Mouse (Mus musculus) cerebellum, adult 2 months (tissue): ENCODE results near the gene Secisbp2. TPM values are rescaled to one million over a fixed set of nuclear protein-coding genes. Genes with fewer than 3 reads are reported as not detected.

ENCODE experiments used
- DNase-seq, 2 experiments: peaks; one replicate each; pipeline ENCODE4 v3.0.0; 2021
- H3K27ac ChIP-seq: fragments of 200-500 bp; 2 replicates; pipeline ENCODE4 v1.5.1; 2012; ENCODE audit warnings: low read length, control low read depth, inconsistent platforms; ENCODE audit not compliant: insufficient read depth
- H3K27me3 ChIP-seq: fragments of 200-500 bp; 2 replicates; pipeline ENCODE4 v1.6.1; 2012; ENCODE audit warnings: inconsistent platforms, mild to moderate bottlenecking, low read length, moderate library complexity; ENCODE audit not compliant: control insufficient read depth, insufficient read depth
- H3K4me1 ChIP-seq: fragments of 200-500 bp; 2 replicates; pipeline ENCODE4 v1.6.1; 2011; ENCODE audit warnings: low read length; ENCODE audit not compliant: control insufficient read depth, insufficient read depth
- H3K4me3 ChIP-seq: fragments of 200-500 bp; replicated peaks from 2 replicates; pipeline ENCODE3; 2011; ENCODE audit warnings: mild to moderate bottlenecking, low read depth, low read length, control low read depth; ENCODE audit not compliant: insufficient read depth
- CTCF ChIP-seq: fragments of 200-500 bp; IDR thresholded peaks from 2 replicates; pipeline ENCODE4 v1.5.1; 2011; ENCODE audit warnings: low read depth, mild to moderate bottlenecking, control low read depth, low read length, moderate library complexity, borderline replicate concordance; ENCODE audit not compliant: insufficient read depth
- POLR2A ChIP-seq: fragments of 200-500 bp; IDR thresholded peaks from 2 replicates; pipeline ENCODE4 v1.6.1; 2011; ENCODE audit warnings: low read length, control low read depth, borderline replicate concordance; ENCODE audit not compliant: insufficient read depth
- WGBS: fragments of 180-500 bp; shearing (Covaris S2); methylation state at CpG from one replicate; pipeline ENCODE4 v1.1.7; 2018; 5-methylcytosine and 5-hydroxymethylcytosine counted together
- polyA plus RNA-seq: library from polyadenylated mRNA; depleted of rRNA; stranded (reverse); fragments of >200 nt; gene quantifications from 2 replicates; pipeline ENCODE4 v1.2.3, GENCODE M21; 2012

Secisbp2 gene
- polyA plus RNA-seq, 1 experiment = 29.8 TPM

DNA sequence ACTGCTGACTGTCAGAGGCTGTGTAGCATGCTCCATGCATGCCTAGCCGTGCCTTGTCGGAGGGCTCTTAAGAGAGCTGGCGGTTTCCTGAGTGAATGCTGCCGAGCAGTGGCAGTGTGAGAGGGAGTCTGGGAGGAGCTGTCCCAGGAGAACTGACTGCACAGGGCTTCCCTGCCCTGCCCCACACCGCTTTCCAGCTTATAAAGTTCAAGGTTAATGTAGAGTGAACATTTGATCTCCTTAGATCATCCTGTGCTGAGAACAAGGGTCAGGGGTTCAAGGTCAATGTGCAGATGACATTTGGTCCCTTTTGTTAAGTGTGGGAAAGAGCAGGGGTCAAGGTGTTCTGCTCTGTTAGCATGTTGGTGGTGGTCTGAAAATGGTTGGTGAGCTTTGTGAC is 29.6 kb downstream of the Secisbp2 start:
- no peak for TF ChIP-seq POLR2A
- TF ChIP-seq CTCF = no peak
- Histone ChIP-seq H3K4me1 (peaks cover 19% of the 10 kb centered on the region), H3K27ac (no peak overlapping the region), H3K27me3 (no peaks in the 10 kb centered on the region), H3K4me3 (no peak overlapping the region)
- 86% methylated on average over 5 of the region's 5 CpGs for WGBS
- DNase-seq = no peak

DNA sequence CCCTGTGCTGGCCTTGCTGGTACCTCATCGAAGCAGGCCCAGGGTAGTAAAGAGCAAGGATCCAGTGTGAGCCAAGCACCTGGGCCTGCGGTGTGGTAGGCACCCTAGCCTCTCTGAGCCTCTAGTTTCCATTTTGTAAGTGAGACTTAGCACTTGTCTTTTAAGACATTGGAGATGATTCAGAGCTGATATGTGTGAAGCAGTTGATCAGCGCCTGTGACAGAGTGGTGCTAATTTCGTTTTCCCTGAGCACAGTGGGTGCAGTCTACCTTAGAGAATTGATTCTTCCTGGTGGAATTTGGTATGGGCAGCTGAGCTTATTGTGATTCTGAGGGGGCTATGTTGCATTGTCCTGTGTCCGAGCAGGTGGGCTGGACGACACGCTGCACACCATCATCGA is 30.1 kb downstream of the Secisbp2 start:
- Histone ChIP-seq H3K4me3 (no peak overlapping the region), H3K27ac (no peak overlapping the region), H3K4me1 (peaks cover 17% of the 10 kb centered on the region), H3K27me3 (no peaks in the 10 kb centered on the region)
- TF ChIP-seq CTCF (no peak), POLR2A (no peak)
- WGBS = 92% methylated on average over 8 of the region's 8 CpGs
- DNase-seq = no peak

DNA sequence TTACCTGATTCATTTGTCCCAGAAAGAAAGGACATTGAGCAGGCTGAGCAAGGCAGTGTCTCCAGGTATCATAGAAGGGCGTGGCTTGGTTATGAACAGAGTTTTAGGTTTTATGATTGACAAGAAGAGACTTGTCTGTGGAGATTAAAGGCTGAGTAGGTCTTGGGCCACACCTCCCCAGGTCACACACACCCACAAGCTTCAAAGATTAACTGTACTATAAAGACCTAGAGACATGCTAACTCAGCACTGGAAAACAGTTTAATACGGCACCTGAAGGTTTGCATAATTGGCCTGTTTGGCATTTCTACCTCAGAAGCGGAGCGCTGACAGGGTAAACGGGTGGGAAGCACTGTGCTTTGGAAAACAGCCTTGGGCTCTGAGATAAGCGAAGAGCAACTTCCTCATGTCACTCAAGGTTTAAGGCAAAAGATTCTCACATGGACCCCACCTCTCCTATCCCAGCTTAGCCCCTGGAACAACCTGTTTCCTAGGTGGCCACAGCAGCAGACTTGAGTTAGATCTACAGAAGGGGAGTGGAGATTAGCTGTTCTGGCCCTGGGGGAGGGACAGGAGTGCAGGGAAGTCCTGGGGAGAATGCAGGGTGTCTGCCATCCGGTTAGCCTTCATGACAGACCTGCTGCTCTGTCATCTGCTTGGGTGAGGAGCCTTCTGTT is 33.9 kb downstream of the Secisbp2 start:
- no peak overlapping the region for H3K4me3 ChIP-seq
- H3K27ac ChIP-seq = no peak overlapping the region
- 79% methylated on average over 7 of the region's 7 CpGs for WGBS
- H3K4me1 ChIP-seq = peaks cover 6% of the 10 kb centered on the region
- no peaks in the 10 kb centered on the region for H3K27me3 ChIP-seq
- TF ChIP-seq POLR2A (no peak), CTCF (no peak)
- no peak for DNase-seq

DNA sequence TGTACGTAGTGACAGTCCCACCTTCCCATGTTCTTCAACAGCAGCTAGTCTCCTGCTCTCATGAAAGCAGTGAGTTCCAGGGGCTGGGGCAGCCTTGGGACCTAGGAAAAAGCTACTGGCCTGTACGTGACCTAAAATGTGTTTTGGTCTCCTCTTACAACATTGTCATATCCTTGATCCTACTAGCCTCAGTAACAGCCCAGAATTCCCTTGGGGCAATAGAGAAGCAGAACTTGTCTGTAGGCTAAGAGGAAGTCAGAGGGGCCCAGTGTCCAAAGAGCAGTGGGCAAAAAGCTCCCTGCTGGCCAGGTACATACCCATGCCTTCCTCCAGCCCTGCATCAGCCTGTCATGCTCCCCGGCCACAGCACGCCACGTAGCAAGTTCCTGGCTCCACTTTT is 35.5 kb downstream of the Secisbp2 start:
- 95% methylated on average over 5 of the region's 5 CpGs for WGBS

DNA sequence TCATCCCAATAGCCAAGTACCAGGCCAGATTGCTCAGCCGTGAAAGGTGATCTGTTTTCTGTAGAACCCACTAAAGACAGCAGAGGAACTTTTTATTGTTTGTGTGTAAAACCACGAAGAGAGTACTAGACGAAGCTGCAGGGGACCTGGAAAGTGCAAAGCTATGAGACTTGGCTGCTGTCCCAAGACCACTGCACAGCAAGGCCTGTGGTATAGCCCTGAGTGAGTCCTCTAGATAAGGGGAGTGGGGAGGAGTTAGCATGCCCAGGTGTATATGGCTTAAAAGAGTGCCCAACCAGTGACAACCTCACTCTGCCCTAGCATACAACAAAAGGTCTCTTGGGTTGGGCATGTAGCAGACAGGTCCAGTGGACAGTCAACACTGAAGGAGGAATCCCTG is 37.2 kb downstream of the Secisbp2 start:
- Histone ChIP-seq H3K27me3 (no peaks in the 10 kb centered on the region), H3K4me3 (no peak overlapping the region), H3K4me1 (peaks cover 6% of the 10 kb centered on the region), H3K27ac (no peak overlapping the region)
- WGBS = 25% methylated on average over 3 of the region's 3 CpGs
- TF ChIP-seq POLR2A = no peak
- TF ChIP-seq CTCF = no peak
- no peak for DNase-seq

More for the DNA sequence above, 35.5 kb downstream of the Secisbp2 start:
- Histone ChIP-seq H3K4me3 (no peak overlapping the region), H3K4me1 (peaks cover 6% of the 10 kb centered on the region), H3K27ac (no peak overlapping the region), H3K27me3 (no peaks in the 10 kb centered on the region)
- TF ChIP-seq CTCF = no peak
- no peak for TF ChIP-seq POLR2A
- no peak for DNase-seq

DNA sequence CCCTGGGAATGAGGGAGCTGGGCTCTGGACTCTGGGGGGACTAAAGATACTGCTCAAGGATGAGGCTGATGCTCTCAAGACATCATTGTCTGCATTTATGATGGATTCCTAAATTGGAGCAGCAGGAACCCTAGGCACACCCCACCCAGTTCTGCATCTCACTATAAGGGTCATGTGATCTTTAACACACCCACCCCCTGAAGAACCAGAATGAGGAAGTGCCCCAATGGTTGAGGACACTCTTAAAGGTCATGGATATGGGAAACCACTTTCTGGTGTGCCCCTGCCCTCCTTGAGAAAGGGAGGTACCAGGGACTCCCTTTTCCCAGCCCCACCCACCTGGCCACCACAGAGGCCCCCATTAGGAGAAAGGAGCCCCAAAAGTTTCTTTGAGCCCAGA is 45.0 kb downstream of the Secisbp2 start:
- Histone ChIP-seq H3K27ac (no peak overlapping the region), H3K4me1 (no peaks in the 10 kb centered on the region), H3K4me3 (no peak overlapping the region), H3K27me3 (no peaks in the 10 kb centered on the region)
- DNase-seq = no peak
- TF ChIP-seq CTCF (no peak), POLR2A (no peak)

DNA sequence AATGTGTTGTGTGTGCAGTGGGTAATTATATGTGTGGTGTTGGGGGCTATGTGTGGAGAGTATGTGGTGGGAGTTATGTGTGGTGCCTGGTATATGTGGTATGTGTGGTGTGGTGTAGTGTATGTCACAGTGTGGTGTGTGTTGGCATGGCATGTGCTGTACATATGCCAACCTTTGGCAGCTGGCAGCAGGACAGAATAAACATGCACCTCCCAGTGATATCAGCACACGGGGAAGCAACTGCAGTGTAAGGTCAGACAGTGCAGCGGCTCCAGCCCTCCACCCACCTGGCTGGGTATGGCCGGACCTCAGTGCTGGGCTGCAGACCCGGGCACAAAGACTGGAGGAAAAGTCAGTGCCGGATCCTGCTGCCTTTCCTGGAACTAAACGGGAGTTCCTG is 46.0 kb downstream of the Secisbp2 start:
- no peak overlapping the region for H3K27ac ChIP-seq
- no peak overlapping the region for H3K4me3 ChIP-seq
- DNase-seq = no peak
- TF ChIP-seq CTCF (no peak), POLR2A (no peak)
- H3K4me1 ChIP-seq = no peaks in the 10 kb centered on the region
- no peaks in the 10 kb centered on the region for H3K27me3 ChIP-seq
- 57% methylated on average over 6 of the region's 6 CpGs for WGBS

DNA sequence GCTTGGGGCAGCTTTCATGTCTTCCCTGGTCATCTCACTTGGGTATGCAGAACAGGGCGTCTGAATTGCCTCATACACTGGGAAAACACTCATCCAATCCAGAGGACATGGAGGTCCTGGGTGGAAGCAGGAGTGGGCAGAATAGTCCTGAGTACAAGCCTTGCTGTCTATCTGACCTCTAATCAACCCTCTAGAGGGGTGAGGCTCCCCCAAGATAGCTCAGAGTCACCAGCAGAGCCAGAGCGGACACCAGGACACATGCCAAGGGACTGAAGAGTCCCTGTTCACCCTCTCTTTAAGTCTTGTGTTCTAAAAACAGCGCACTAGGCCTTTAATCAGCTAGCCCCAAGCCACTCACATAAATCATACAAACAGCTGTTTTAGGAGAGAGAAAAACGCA is 46.4 kb downstream of the Secisbp2 start:
- no peaks in the 10 kb centered on the region for H3K27me3 ChIP-seq
- no peak overlapping the region for H3K27ac ChIP-seq
- no peak for DNase-seq
- TF ChIP-seq POLR2A (no peak), CTCF (no peak)
- no peaks in the 10 kb centered on the region for H3K4me1 ChIP-seq
- no peak overlapping the region for H3K4me3 ChIP-seq
- WGBS = 75% methylated on average over 4 of the region's 4 CpGs
